Mouse (Mus musculus): ENCODE measurements around the gene BC051665.

The BC051665 gene

GRCm38 (mm10) chr13:60742611-60743010 lies 43.6 kb downstream of the BC051665 start:
- DNase-seq, result no peak

GRCm38 (mm10) chr13:60740248-60740647 lies 45.9 kb downstream of the BC051665 start:
- DNase-seq, result no peak

- DNase-seq, result peak; percentile 60 to 63
Measured at GRCm38 (mm10) chr13:60738429-60738828, 47.7 kb downstream of the BC051665 start.

GRCm38 (mm10) chr13:60737632-60738324 lies 48.4 kb downstream of the BC051665 start:
- DNase-seq, result no peak

- no peak for DNase-seq
Measured at GRCm38 (mm10) chr13:60736421-60737105, 49.6 kb downstream of the BC051665 start.

GRCm38 (mm10) chr13:60735306-60735705 lies 50.9 kb downstream of the BC051665 start:
- DNase-seq, result peak; percentile 14
